Mouse (Mus musculus) neural tube, embryonic 13.5 days (tissue): ENCODE measurements around the gene Vmn1r13. TPM values are rescaled to one million over a fixed set of nuclear protein-coding genes. Genes with fewer than 3 reads are reported as not detected.
"Not testable (repeated sequence)": the region's sequence is repeated elsewhere in the genome, so short reads cannot be mapped to it uniquely, and the experiment has no call there.

Experiments used
- ATAC-seq: fragments of 200-750 bp; cut with Nextera tagmentation; 2 replicates; pipeline ENCODE4 v1.8.0; 2017; ENCODE audit warnings: low read depth, mild to moderate bottlenecking, moderate TSS enrichment, moderate library complexity
- H3K27ac ChIP-seq: fragments of 300-500 bp; sonication (generic); replicated peaks from 2 replicates; pipeline ENCODE4 v1.5.1; 2015; ENCODE audit warnings: moderate library complexity, mild to moderate bottlenecking, inconsistent platforms
- H3K27me3 ChIP-seq: fragments of 300-500 bp; sonication (generic); 2 replicates; pipeline ENCODE4 v1.6.1; 2015; ENCODE audit warnings: mild to moderate bottlenecking, inconsistent platforms
- H3K36me3 ChIP-seq: fragments of 300-500 bp; sonication (generic); 2 replicates; pipeline ENCODE4 v1.6.1; 2015; ENCODE audit warnings: mild to moderate bottlenecking, inconsistent platforms
- H3K4me1 ChIP-seq: fragments of 300-500 bp; sonication (generic); replicated peaks from 2 replicates; pipeline ENCODE4 v1.6.1; 2015; ENCODE audit warnings: inconsistent platforms
- H3K4me2 ChIP-seq: fragments of 300-500 bp; sonication (generic); 2 replicates; pipeline ENCODE4 v1.6.1; 2015; ENCODE audit warnings: inconsistent platforms, mild to moderate bottlenecking, moderate library complexity
- H3K4me3 ChIP-seq: fragments of 300-500 bp; sonication (generic); 2 replicates; pipeline ENCODE4 v1.5.1; 2015; ENCODE audit warnings: mild to moderate bottlenecking, inconsistent platforms
- H3K9ac ChIP-seq: fragments of 300-500 bp; sonication (generic); 2 replicates; pipeline ENCODE4 v1.6.1; 2015; ENCODE audit warnings: moderate library complexity, mild to moderate bottlenecking, inconsistent platforms
- H3K9me3 ChIP-seq: fragments of 300-500 bp; sonication (generic); 2 replicates; pipeline ENCODE4 v1.6.1; 2016; ENCODE audit warnings: inconsistent platforms
- WGBS: fragments of 180-500 bp; shearing (Covaris S2); methylation state at CpG from one replicate; pipeline ENCODE4 v1.1.7; 2015; 5-methylcytosine and 5-hydroxymethylcytosine counted together
- polyA plus RNA-seq: library from polyadenylated mRNA; unstranded; fragments of >200 nt; fragmentation: Nextera tagmentation; extraction: Ambion mirVana; gene quantifications from 2 replicates; pipeline ENCODE4 v1.2.1, GENCODE M21; 2015

Gene Vmn1r13
- polyA plus RNA-seq, result not detected in 2 replicates

- not testable (repeated sequence) for H3K27me3 ChIP-seq, H3K9ac ChIP-seq, H3K4me2 ChIP-seq, H3K4me1 ChIP-seq, H3K36me3 ChIP-seq, ATAC-seq, H3K4me3 ChIP-seq, H3K9me3 ChIP-seq, H3K27ac ChIP-seq
- 93% methylated on average over 1 of the region's 1 CpGs for WGBS
Measured at GRCm38 (mm10) chr6:57202990-57203389, at the start of gene Vmn1r13. TSS of gene Vmn1r13 (plus strand) at chr6:57203290.

GRCm38 (mm10) chr6:57156619-57157018, 46.5 kb upstream of the Vmn1r13 start, which contains the start of gene Vmn1r12:
TSS of gene Vmn1r12 (plus strand) at chr6:57156919.
- Histone ChIP-seq H3K9ac (no peak within 1 kb of the TSS), H3K9me3 (no peaks in the 10 kb centered on the region), H3K4me3 (no peak within 1 kb of the TSS), H3K4me2 (no peak within 1 kb of the TSS), H3K27me3 (no peaks in the 10 kb centered on the region), H3K4me1 (no peaks in the 10 kb centered on the region), H3K27ac (no peak within 1 kb of the TSS), H3K36me3 (no peaks in the 10 kb centered on the region)
- 90% methylated on average over 2 of the region's 2 CpGs for WGBS
- no peak for ATAC-seq

- H3K4me1 ChIP-seq, H3K9me3 ChIP-seq, ATAC-seq, H3K4me3 ChIP-seq, H3K9ac ChIP-seq, H3K36me3 ChIP-seq, H3K27me3 ChIP-seq, H3K27ac ChIP-seq, H3K4me2 ChIP-seq: not testable (repeated sequence)
- 61% methylated on average over 3 of the region's 3 CpGs for WGBS
Measured at GRCm38 (mm10) chr6:57190016-57190415, 13.1 kb upstream of the Vmn1r13 start.

- ATAC-seq, result no peak
- Histone ChIP-seq H3K9ac (no peak within 1 kb of the TSS), H3K36me3 (no peaks in the 10 kb centered on the region), H3K4me2 (no peak within 1 kb of the TSS), H3K9me3 (no peaks in the 10 kb centered on the region), H3K27ac (no peak within 1 kb of the TSS), H3K4me3 (no peak within 1 kb of the TSS), H3K4me1 (no peaks in the 10 kb centered on the region), H3K27me3 (no peaks in the 10 kb centered on the region)
- 91% methylated on average over 3 of the region's 3 CpGs for WGBS
Measured at GRCm38 (mm10) chr6:57231386-57231785, 28.3 kb downstream of the Vmn1r13 start, which contains the start of gene Vmn1r14. TSS of gene Vmn1r14 (plus strand) at chr6:57231686.

GRCm38 (mm10) chr6:57257652-57258051, 54.6 kb downstream of the Vmn1r13 start, which contains the start of gene Vmn1r15:
TSS of gene Vmn1r15 (plus strand) at chr6:57257952.
- Histone ChIP-seq H3K4me3 (no peak within 1 kb of the TSS), H3K4me2 (no peak within 1 kb of the TSS), H3K9ac (no peak within 1 kb of the TSS), H3K36me3 (no peaks in the 10 kb centered on the region), H3K27me3 (no peaks in the 10 kb centered on the region), H3K27ac (no peak within 1 kb of the TSS), H3K9me3 (no peaks in the 10 kb centered on the region), H3K4me1 (no peaks in the 10 kb centered on the region)
- ATAC-seq, result no peak
- 82% methylated on average over 1 of the region's 1 CpGs for WGBS

- Histone ChIP-seq H3K27me3 (no peaks in the 10 kb centered on the region), H3K9ac (no peak overlapping the region), H3K27ac (no peak overlapping the region), H3K4me3 (no peak overlapping the region), H3K4me2 (no peak overlapping the region), H3K36me3 (no peaks in the 10 kb centered on the region), H3K4me1 (no peaks in the 10 kb centered on the region), H3K9me3 (no peaks in the 10 kb centered on the region)
- ATAC-seq, result no peak
- WGBS, result 85% methylated on average over 2 of the region's 2 CpGs
Measured at GRCm38 (mm10) chr6:57260990-57261389, 57.9 kb downstream of the Vmn1r13 start.

Other genes starting within 250 kb of the Vmn1r13 start
- not detected in 2 replicates for gene Vmn1r5, start 233.0 kb upstream of the Vmn1r13 start, polyA plus RNA-seq
- gene Vmn1r6, start 206.0 kb upstream of the Vmn1r13 start, polyA plus RNA-seq, result not detected in 2 replicates
- not detected in 2 replicates for gene Vmn1r7, start 178.0 kb upstream of the Vmn1r13 start, polyA plus RNA-seq
- not detected in 2 replicates for gene Vmn1r8, start 171.0 kb upstream of the Vmn1r13 start, polyA plus RNA-seq
- not detected in 2 replicates for gene Vmn1r9, start 136.5 kb upstream of the Vmn1r13 start, polyA plus RNA-seq
- gene Vmn1r10, start 93.8 kb upstream of the Vmn1r13 start, polyA plus RNA-seq, result not detected in 2 replicates
- gene Vmn1r11, start 69.8 kb upstream of the Vmn1r13 start, polyA plus RNA-seq, result not detected in 2 replicates
- gene Vmn1r12, start 46.4 kb upstream of the Vmn1r13 start, polyA plus RNA-seq, result not detected in 2 replicates
- not detected in 2 replicates for gene Vmn1r14, start 28.4 kb downstream of the Vmn1r13 start, polyA plus RNA-seq
- not detected in 2 replicates for gene Vmn1r15, start 54.7 kb downstream of the Vmn1r13 start, polyA plus RNA-seq
- gene Vmn1r16, start 126.2 kb downstream of the Vmn1r13 start, polyA plus RNA-seq, result not detected in 2 replicates
- not detected in 2 replicates for gene Vmn1r17, start 160.4 kb downstream of the Vmn1r13 start, polyA plus RNA-seq
- gene Vmn1r18, start 192.5 kb downstream of the Vmn1r13 start, polyA plus RNA-seq, result not detected in 2 replicates
- not detected in 2 replicates for gene Vmn1r19, start 200.5 kb downstream of the Vmn1r13 start, polyA plus RNA-seq
- not detected in 2 replicates for gene Vmn1r20, start 225.6 kb downstream of the Vmn1r13 start, polyA plus RNA-seq